Mouse (Mus musculus) stomach, embryonic 16.5 days (tissue): ENCODE measurements around the gene Cfap73. TPM values are rescaled to one million over a fixed set of nuclear protein-coding genes. Genes with fewer than 3 reads are reported as not detected.

ENCODE experiments used
- ATAC-seq: fragments of 200-750 bp; cut with Nextera tagmentation; 2 replicates; pipeline ENCODE4 v1.8.0; 2017; ENCODE audit warnings: moderate number of reproducible peaks, moderate TSS enrichment; ENCODE audit not compliant: insufficient read depth, low FRiP score
- H3K27ac ChIP-seq: fragments of 300-500 bp; sonication (generic); 2 replicates; pipeline ENCODE4 v1.5.1; 2014; ENCODE audit warnings: low read length
- H3K27me3 ChIP-seq: fragments of 300-500 bp; sonication (generic); 2 replicates; pipeline ENCODE4 v1.6.1; 2014; ENCODE audit warnings: low read length, control low read depth, mixed read lengths; ENCODE audit not compliant: control insufficient read depth, insufficient read depth
- H3K36me3 ChIP-seq: fragments of 300-500 bp; sonication (generic); 2 replicates; pipeline ENCODE4 v1.6.1; 2014; ENCODE audit warnings: low read length; ENCODE audit not compliant: control insufficient read depth, insufficient read depth
- H3K4me1 ChIP-seq: fragments of 300-500 bp; sonication (generic); 2 replicates; pipeline ENCODE4 v1.6.1; 2014; ENCODE audit warnings: low read length, control low read depth, mixed read lengths; ENCODE audit not compliant: control insufficient read depth, insufficient read depth
- H3K4me2 ChIP-seq: fragments of 300-500 bp; sonication (generic); 2 replicates; pipeline ENCODE4 v1.6.1; 2014; ENCODE audit warnings: low read depth, low read length, mixed read lengths
- H3K4me3 ChIP-seq: fragments of 300-500 bp; sonication (generic); replicated peaks from 2 replicates; pipeline ENCODE4 v1.5.1; 2014; ENCODE audit warnings: mild to moderate bottlenecking, low read length
- H3K9ac ChIP-seq: fragments of 300-500 bp; sonication (generic); 2 replicates; pipeline ENCODE4 v1.6.1; 2014; ENCODE audit warnings: low read length
- H3K9me3 ChIP-seq: fragments of 300-500 bp; sonication (generic); replicated peaks from 2 replicates; pipeline ENCODE4 v1.6.1; 2016; ENCODE audit warnings: low read length, control low read depth; ENCODE audit not compliant: control insufficient read depth
- WGBS: fragments of 180-500 bp; shearing (Covaris S2); extraction: QIAGEN DNeasy Blood & Tissue Kit; methylation state at CpG from one replicate; pipeline ENCODE4 v1.1.7; 2014; 5-methylcytosine and 5-hydroxymethylcytosine counted together
- polyA plus RNA-seq: library from polyadenylated mRNA; unstranded; fragments of >200 nt; fragmentation: Nextera tagmentation; extraction: Ambion mirVana; gene quantifications from 2 replicates; pipeline ENCODE4 v1.2.1, GENCODE M21; 2015

Cfap73 gene
- polyA plus RNA-seq: not detected in 2 replicates

- WGBS: 39% methylated on average over 9 of the region's 9 CpGs
- H3K36me3 ChIP-seq: no peaks in the 10 kb centered on the region
- H3K27ac ChIP-seq: no peak within 1 kb of the TSS
- no peak within 1 kb of the TSS for H3K9ac ChIP-seq
- no peak within 1 kb of the TSS for H3K4me2 ChIP-seq
- H3K27me3 ChIP-seq: peaks cover 4% of the 10 kb centered on the region; the same call in 1 of the 2 replicates
- ATAC-seq: no peak
- H3K4me1 ChIP-seq: no peaks in the 10 kb centered on the region
- peaks cover 6% of the 10 kb centered on the region; the same call in 1 of the 2 replicates for H3K9me3 ChIP-seq
- H3K4me3 ChIP-seq: no peak within 1 kb of the TSS
Observed at GRCm38 (mm10) chr5:120634131-120634530, at the start of gene Cfap73. Cfap73 (minus strand) TSS chr5:120634235.

DNA sequence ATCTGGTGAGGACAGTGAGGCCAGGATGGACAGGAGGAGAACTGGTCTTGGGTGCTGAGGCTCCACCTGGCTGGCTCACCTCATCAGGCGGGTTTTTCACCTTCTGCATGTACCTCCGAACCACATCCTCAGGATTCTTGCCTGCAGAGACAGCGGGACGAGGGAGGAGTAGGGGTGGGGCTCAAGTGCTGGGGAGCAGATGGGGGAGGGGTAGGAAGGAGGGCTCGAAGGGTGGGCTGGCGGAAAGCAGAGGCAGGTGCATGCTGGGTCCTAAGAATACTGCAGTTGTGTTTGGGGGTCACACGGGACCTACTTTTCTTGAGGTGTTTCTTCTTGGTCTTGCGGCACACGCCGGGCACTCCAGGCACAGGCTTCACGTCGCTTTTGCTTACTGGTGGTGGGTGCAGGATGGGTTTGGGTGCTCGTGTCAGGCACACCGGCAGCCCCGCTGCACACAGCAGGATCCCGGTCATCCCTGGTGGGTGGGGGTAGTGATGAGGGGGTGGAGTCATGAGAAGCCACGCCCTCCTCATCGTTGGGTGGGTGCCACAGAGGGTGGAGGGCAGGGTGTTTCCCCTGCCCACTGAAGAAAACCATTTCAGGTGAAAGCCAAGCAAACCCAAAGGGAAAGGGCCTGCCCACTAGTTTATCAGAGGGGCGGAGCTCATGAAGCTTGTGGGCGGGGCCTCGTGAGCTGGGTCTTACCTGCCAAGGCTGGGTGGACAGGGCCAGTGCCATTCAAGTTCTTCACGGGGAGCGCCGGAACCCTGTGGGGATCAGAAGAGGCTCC lies 49.1 kb upstream of the Cfap73 start:
- Histone ChIP-seq H3K27me3 (peaks cover 18% of the 10 kb centered on the region), H3K9ac (no peak overlapping the region), H3K4me1 (0 out of 2 replicates have a peak, but pooled peaks cover 5% of the 10 kb centered on the region), H3K4me2 (no peak overlapping the region), H3K9me3 (no peaks in the 10 kb centered on the region), H3K36me3 (no peaks in the 10 kb centered on the region), H3K4me3 (no peak overlapping the region), H3K27ac (no peak overlapping the region)
- no peak for ATAC-seq
- 14% methylated on average over 24 of the region's 24 CpGs for WGBS

DNA sequence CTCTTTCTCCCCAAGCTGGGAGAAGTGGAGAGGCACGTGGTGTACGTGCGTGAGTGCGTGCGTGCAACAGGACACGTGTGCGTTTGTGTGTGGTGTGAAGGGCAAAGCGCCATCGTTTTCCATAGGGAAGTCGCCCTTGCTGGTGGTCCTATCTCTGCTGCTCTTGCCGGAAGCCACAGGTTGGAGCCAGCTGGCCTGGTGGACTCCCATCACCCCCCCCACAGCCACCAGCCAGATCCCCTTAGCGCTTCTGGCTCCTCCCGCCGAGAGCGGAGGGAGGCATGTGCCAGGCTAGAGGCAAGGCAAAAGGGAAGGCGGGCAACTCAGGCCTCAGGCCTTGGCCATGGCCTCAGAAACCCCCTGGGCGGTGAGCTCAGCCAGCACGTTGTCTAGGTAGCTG lies 46.9 kb upstream of the Cfap73 start:
- Histone ChIP-seq H3K4me3 (no peak overlapping the region), H3K36me3 (no peaks in the 10 kb centered on the region), H3K27me3 (peaks cover 12% of the 10 kb centered on the region; the same call in 1 of the 2 replicates), H3K9me3 (no peaks in the 10 kb centered on the region), H3K9ac (no peak overlapping the region), H3K4me1 (0 out of 2 replicates have a peak, but pooled peaks cover 5% of the 10 kb centered on the region), H3K4me2 (no peak overlapping the region), H3K27ac (no peak overlapping the region)
- no peak for ATAC-seq
- 89% methylated on average over 18 of the region's 18 CpGs for WGBS

- Histone ChIP-seq H3K9ac (peak overlapping the region; percentile 60), H3K27me3 (peaks cover 12% of the 10 kb centered on the region; the same call in 1 of the 2 replicates), H3K4me2 (peak overlapping the region; percentile 64), H3K36me3 (no peaks in the 10 kb centered on the region), H3K4me1 (0 out of 2 replicates have a peak, but pooled peaks cover 5% of the 10 kb centered on the region), H3K4me3 (peak overlapping the region; percentile 33), H3K27ac (peak overlapping the region; percentile 10; the same call in 1 of the 2 replicates), H3K9me3 (no peaks in the 10 kb centered on the region)
- WGBS: 2% methylated on average over 24 of the region's 24 CpGs
- peak; percentile 86 for ATAC-seq
Observed at GRCm38 (mm10) chr5:120679676-120680555, 45.9 kb upstream of the Cfap73 start.

- H3K4me3 ChIP-seq: no peak overlapping the region
- H3K9me3 ChIP-seq: no peaks in the 10 kb centered on the region
- H3K27ac ChIP-seq: no peak overlapping the region
- no peak overlapping the region for H3K4me2 ChIP-seq
- H3K27me3 ChIP-seq: peaks cover 6% of the 10 kb centered on the region; the same call in 1 of the 2 replicates
- no peak overlapping the region for H3K9ac ChIP-seq
- ATAC-seq: no peak
- H3K4me1 ChIP-seq: 0 out of 2 replicates have a peak, but pooled peaks cover 5% of the 10 kb centered on the region
- H3K36me3 ChIP-seq: no peaks in the 10 kb centered on the region
- WGBS: 17% methylated on average over 2 of the region's 2 CpGs
Observed at GRCm38 (mm10) chr5:120677516-120677915, 43.5 kb upstream of the Cfap73 start.

DNA sequence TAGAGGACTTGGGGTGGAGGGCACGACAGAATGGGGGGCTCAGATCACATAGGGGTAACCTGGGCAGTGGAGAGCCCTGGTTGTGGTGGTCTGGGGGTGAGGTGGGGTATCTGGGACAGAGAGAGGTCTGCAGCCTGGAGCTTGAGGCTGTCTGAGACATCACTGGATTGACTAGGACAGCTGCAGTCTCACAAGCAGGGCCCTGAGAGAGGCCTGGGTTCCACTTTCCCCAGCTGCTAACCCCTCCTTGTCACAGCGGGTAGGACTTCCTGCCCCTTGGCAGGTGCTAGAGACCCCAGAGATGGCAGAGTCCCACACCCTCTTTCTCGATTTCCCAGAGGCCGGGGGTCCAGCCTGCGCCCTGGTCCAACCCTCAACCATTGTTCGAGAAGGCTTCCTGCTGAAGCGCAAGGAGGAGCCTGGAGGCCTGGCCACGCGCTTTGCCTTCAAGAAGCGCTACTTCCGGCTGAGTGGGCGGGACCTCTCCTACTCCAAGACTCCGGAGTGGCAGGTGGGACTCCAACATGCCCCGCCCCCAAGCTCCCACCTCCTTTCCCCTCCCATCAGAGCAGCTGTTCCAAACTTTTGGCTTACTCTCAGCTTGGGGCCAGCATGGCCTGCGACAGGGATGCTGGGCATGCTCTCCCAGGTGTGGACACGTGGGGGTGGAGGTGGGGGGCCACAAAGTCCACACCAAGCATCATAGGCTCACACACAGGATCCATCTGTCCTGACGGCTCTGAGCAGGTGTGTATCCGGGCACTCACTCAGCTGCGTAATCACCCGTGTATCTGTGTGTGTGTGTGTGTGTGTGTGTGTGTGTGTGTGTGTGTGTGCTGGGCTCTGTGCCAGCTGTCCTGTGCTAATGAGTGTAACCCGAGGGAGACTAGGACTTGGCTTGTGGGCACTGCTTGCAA lies 40.5 kb upstream of the Cfap73 start:
- no peaks in the 10 kb centered on the region for H3K4me1 ChIP-seq
- no peak overlapping the region for H3K4me2 ChIP-seq
- no peaks in the 10 kb centered on the region for H3K36me3 ChIP-seq
- no peaks in the 10 kb centered on the region for H3K9me3 ChIP-seq
- 23% methylated on average over 21 of the region's 21 CpGs for WGBS
- no peak overlapping the region for H3K27ac ChIP-seq
- no peak overlapping the region for H3K4me3 ChIP-seq
- peak; percentile 22; the same call in 1 of the 2 replicates for ATAC-seq
- H3K27me3 ChIP-seq: no peaks in the 10 kb centered on the region
- H3K9ac ChIP-seq: no peak overlapping the region

DNA sequence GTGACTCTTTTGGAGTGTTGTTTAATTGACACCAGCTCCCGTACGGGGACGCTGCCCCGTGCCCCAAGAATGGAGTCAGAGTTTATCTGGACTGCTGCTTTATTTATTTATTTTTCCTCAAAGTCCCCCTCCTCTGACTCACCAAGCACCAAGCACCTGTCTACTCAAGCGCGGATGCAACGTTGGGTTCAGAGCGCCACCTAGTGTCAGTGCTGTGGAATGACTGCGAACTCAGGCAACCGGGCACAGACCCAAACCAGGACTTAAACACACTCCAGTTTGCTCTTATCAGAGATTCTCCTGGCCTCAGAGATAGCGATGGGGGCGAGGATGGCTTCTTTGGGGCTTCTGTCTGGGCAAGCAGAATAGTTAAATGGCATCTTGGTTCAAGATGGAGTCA lies 39.6 kb upstream of the Cfap73 start:
- Histone ChIP-seq H3K4me1 (no peaks in the 10 kb centered on the region), H3K36me3 (no peaks in the 10 kb centered on the region), H3K4me2 (no peak overlapping the region), H3K9me3 (no peaks in the 10 kb centered on the region), H3K4me3 (no peak overlapping the region), H3K9ac (no peak overlapping the region), H3K27ac (no peak overlapping the region), H3K27me3 (no peaks in the 10 kb centered on the region)
- no peak for ATAC-seq
- WGBS: 3% methylated on average over 12 of the region's 12 CpGs

- no peaks in the 10 kb centered on the region for H3K9me3 ChIP-seq
- H3K4me3 ChIP-seq: no peak overlapping the region
- H3K27me3 ChIP-seq: no peaks in the 10 kb centered on the region
- no peaks in the 10 kb centered on the region for H3K36me3 ChIP-seq
- WGBS: 65% methylated on average over 3 of the region's 3 CpGs
- no peak for ATAC-seq
- no peaks in the 10 kb centered on the region for H3K4me1 ChIP-seq
- no peak overlapping the region for H3K9ac ChIP-seq
- H3K27ac ChIP-seq: no peak overlapping the region
- H3K4me2 ChIP-seq: no peak overlapping the region
Observed at GRCm38 (mm10) chr5:120671865-120672264, 37.8 kb upstream of the Cfap73 start.
